Mouse (Mus musculus) forebrain, embryonic 11.5 days (tissue): ENCODE measurements around the gene Ddx27. TPM values are rescaled to one million over a fixed set of nuclear protein-coding genes. Genes with fewer than 3 reads are reported as not detected.

Experiments used
- ATAC-seq: fragments of 200-750 bp; cut with Nextera tagmentation; replicated peaks from 2 replicates; pipeline ENCODE4 v1.8.0; 2017; ENCODE audit warnings: moderate TSS enrichment; ENCODE audit not compliant: low FRiP score
- DNase-seq: peaks from one replicate; pipeline ENCODE4 v3.0.0-alpha.2; 2017; ENCODE audit warnings: low spot score
- H3K27ac ChIP-seq: fragments of 300-500 bp; sonication (generic); 2 replicates; pipeline ENCODE4 v1.5.1; 2014; ENCODE audit warnings: low read depth, low read length
- H3K27me3 ChIP-seq: fragments of 300-500 bp; sonication (generic); 2 replicates; pipeline ENCODE4 v1.6.1; 2014; ENCODE audit warnings: mild to moderate bottlenecking, low read length, mixed read lengths; ENCODE audit not compliant: control insufficient read depth, insufficient read depth
- H3K36me3 ChIP-seq: fragments of 300-500 bp; sonication (generic); 2 replicates; pipeline ENCODE4 v1.6.1; 2014; ENCODE audit warnings: mild to moderate bottlenecking, low read length, moderate library complexity, mixed read lengths; ENCODE audit not compliant: control insufficient read depth, insufficient read depth
- H3K4me1 ChIP-seq: fragments of 300-500 bp; sonication (generic); replicated peaks from 2 replicates; pipeline ENCODE4 v1.6.1; 2014; ENCODE audit warnings: low read length, mixed read lengths; ENCODE audit not compliant: control insufficient read depth, insufficient read depth
- H3K4me2 ChIP-seq: fragments of 300-500 bp; sonication (generic); 2 replicates; pipeline ENCODE4 v1.6.1; 2014; ENCODE audit warnings: low read depth, mild to moderate bottlenecking, low read length, moderate library complexity, mixed read lengths; ENCODE audit not compliant: severe bottlenecking
- H3K4me3 ChIP-seq: fragments of 300-500 bp; sonication (generic); 2 replicates; pipeline ENCODE4 v1.5.1; 2014; ENCODE audit warnings: low read depth, low read length
- H3K9ac ChIP-seq: fragments of 300-500 bp; sonication (generic); 2 replicates; pipeline ENCODE4 v1.6.1; 2014; ENCODE audit warnings: low read length
- H3K9me3 ChIP-seq: fragments of 300-500 bp; sonication (generic); 2 replicates; pipeline ENCODE4 v1.6.1; 2016; ENCODE audit warnings: low read length, mixed read lengths; ENCODE audit not compliant: control insufficient read depth
- WGBS: fragments of 180-500 bp; shearing (Covaris S2); extraction: QIAGEN DNeasy Blood & Tissue Kit; methylation state at CpG from one replicate; pipeline ENCODE4 v1.1.7; 2014; 5-methylcytosine and 5-hydroxymethylcytosine counted together
- polyA plus RNA-seq: library from polyadenylated mRNA; unstranded; fragments of >200 nt; fragmentation: Nextera tagmentation; extraction: Ambion mirVana; gene quantifications from 2 replicates; pipeline ENCODE4 v1.2.1, GENCODE M21; 2014

The Ddx27 gene
- polyA plus RNA-seq, 1 experiment from 2014 or later: 60.3 TPM

DNA sequence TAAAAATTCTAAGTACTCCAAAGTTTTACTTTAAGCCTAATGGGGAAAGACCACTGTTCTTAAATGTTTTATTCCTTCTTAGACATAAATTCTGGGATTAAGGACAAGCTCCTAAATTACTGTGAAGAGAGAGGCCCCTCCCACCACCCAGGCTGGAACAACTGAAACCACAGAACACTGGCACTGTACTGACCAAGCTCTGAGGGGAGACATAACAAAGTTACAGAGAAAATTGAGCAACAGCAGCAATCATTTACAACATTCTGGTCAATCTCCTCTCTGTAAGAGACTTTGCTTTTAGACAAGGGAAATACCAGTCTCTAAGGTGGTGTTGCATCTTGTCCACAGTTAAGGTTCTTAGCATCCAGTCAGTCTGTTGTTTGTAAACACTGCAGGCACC, 23.0 kb upstream of the Ddx27 start:
- H3K4me2 ChIP-seq: no peak overlapping the region
- H3K36me3 ChIP-seq: no peaks in the 10 kb centered on the region
- no peaks in the 10 kb centered on the region for H3K27me3 ChIP-seq
- ATAC-seq: no peak
- no peaks in the 10 kb centered on the region; the same call in 1 of the 2 replicates for H3K4me1 ChIP-seq
- H3K4me3 ChIP-seq: no peak overlapping the region
- no peak overlapping the region for H3K9ac ChIP-seq
- no peak overlapping the region for H3K27ac ChIP-seq
- DNase-seq: no peak
- H3K9me3 ChIP-seq: no peaks in the 10 kb centered on the region

- H3K27ac ChIP-seq: peak overlapping the region; percentile 92
- no peaks in the 10 kb centered on the region for H3K36me3 ChIP-seq
- peak overlapping the region; percentile 98 for H3K4me3 ChIP-seq
- H3K9me3 ChIP-seq: no peaks in the 10 kb centered on the region
- peak; percentile 54 for DNase-seq
- peak overlapping the region; percentile 70 for H3K4me2 ChIP-seq
- ATAC-seq: peak; percentile 8
- no peaks in the 10 kb centered on the region for H3K27me3 ChIP-seq
- WGBS: 7% methylated on average over 28 of the region's 28 CpGs
- H3K4me1 ChIP-seq: no peaks in the 10 kb centered on the region; the same call in 1 of the 2 replicates
- H3K9ac ChIP-seq: peak overlapping the region; percentile 96
Observed at GRCm38 (mm10) chr2:166995021-166995795, 19.8 kb upstream of the Ddx27 start.

- Histone ChIP-seq H3K36me3 (no peaks in the 10 kb centered on the region), H3K4me2 (peak within 1 kb of the TSS; percentile 70), H3K4me1 (no peaks in the 10 kb centered on the region; the same call in 1 of the 2 replicates), H3K27me3 (no peaks in the 10 kb centered on the region), H3K9ac (peak within 1 kb of the TSS; percentile 96), H3K27ac (peak within 1 kb of the TSS; percentile 92), H3K9me3 (no peaks in the 10 kb centered on the region), H3K4me3 (peak within 1 kb of the TSS; percentile 98)
- DNase-seq (peak; percentile 99), ATAC-seq (peak; percentile 99)
- under 1% methylated on average over 78 of the region's 88 CpGs for WGBS
Observed at GRCm38 (mm10) chr2:166995796-166996532, 19.0 kb upstream of the Ddx27 start, which contains the start of gene Stau1. Gene Stau1 (minus strand): TSS chr2:166996299.

DNA sequence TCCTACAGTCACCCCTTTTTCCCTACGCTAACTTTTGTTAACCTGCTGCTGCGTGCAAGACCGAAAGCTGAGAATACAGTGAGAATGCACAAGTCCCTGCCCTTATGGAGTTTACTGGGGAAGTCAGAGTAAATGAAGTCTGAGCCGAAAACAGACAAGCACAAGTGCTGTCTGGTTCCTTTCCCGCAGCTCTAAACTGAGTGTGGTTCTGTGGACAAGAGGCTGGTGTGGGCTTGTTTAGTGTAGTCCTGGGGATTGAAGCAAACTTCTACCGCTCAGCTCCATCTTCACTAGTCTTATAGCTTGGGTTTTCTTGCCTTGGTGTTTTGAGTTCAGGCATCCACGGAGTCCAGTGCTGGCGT, 18.5 kb upstream of the Ddx27 start:
- Histone ChIP-seq H3K27me3 (no peaks in the 10 kb centered on the region), H3K4me3 (peak overlapping the region; percentile 98), H3K27ac (peak overlapping the region; percentile 28; the same call in 1 of the 2 replicates), H3K4me1 (no peaks in the 10 kb centered on the region; the same call in 1 of the 2 replicates), H3K9me3 (no peaks in the 10 kb centered on the region), H3K9ac (peak overlapping the region; percentile 68), H3K4me2 (peak overlapping the region; percentile 47), H3K36me3 (no peaks in the 10 kb centered on the region)
- ATAC-seq (peak; percentile 21), DNase-seq (no peak)
- WGBS: 46% methylated on average over 8 of the region's 8 CpGs

GRCm38 (mm10) chr2:167001486-167001885, 13.5 kb upstream of the Ddx27 start:
- no peak overlapping the region for H3K4me2 ChIP-seq
- DNase-seq (no peak), ATAC-seq (no peak)
- H3K4me3 ChIP-seq: no peak overlapping the region
- no peaks in the 10 kb centered on the region for H3K9me3 ChIP-seq
- H3K9ac ChIP-seq: no peak overlapping the region
- no peaks in the 10 kb centered on the region for H3K36me3 ChIP-seq
- no peaks in the 10 kb centered on the region for H3K27me3 ChIP-seq
- 79% methylated on average over 9 of the region's 9 CpGs for WGBS
- no peaks in the 10 kb centered on the region for H3K4me1 ChIP-seq
- no peak overlapping the region for H3K27ac ChIP-seq

GRCm38 (mm10) chr2:167004099-167004854, 10.7 kb upstream of the Ddx27 start:
- H3K4me2 ChIP-seq: no peak overlapping the region
- DNase-seq (peak; percentile 67), ATAC-seq (no peak)
- H3K36me3 ChIP-seq: no peaks in the 10 kb centered on the region
- WGBS: 49% methylated on average over 8 of the region's 8 CpGs
- no peaks in the 10 kb centered on the region for H3K4me1 ChIP-seq
- no peak overlapping the region for H3K4me3 ChIP-seq
- no peak overlapping the region for H3K9ac ChIP-seq
- no peaks in the 10 kb centered on the region for H3K9me3 ChIP-seq
- H3K27ac ChIP-seq: no peak overlapping the region
- no peaks in the 10 kb centered on the region for H3K27me3 ChIP-seq

DNA sequence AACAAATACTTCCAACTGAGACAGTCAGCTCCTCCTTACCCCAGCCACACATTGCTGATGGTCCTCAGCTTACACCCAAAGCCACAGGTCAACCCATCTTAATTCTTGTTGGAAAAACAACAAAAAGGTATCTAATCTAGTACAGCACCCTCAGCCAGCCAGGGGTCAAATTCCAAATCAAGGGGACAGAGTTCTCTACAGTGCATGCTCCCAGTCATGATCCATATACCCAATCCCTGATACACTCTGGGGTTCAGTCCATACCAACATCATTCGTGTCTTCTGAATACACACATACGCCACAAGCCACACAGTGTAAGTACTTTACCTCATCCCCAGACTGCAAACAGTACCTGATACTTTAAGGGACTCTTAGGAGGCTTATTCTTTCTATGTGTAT, 8.6 kb upstream of the Ddx27 start:
- Histone ChIP-seq H3K4me1 (no peaks in the 10 kb centered on the region), H3K27ac (no peak overlapping the region), H3K9ac (no peak overlapping the region), H3K27me3 (no peaks in the 10 kb centered on the region), H3K9me3 (no peaks in the 10 kb centered on the region), H3K4me2 (no peak overlapping the region), H3K36me3 (no peaks in the 10 kb centered on the region), H3K4me3 (no peak overlapping the region)
- 90% methylated on average over 2 of the region's 2 CpGs for WGBS
- ATAC-seq (no peak), DNase-seq (no peak)

GRCm38 (mm10) chr2:167007001-167007491, 7.9 kb upstream of the Ddx27 start:
- ATAC-seq (no peak), DNase-seq (no peak)
- 75% methylated on average over 13 of the region's 13 CpGs for WGBS
- Histone ChIP-seq H3K4me3 (no peak overlapping the region), H3K9ac (no peak overlapping the region), H3K4me1 (no peaks in the 10 kb centered on the region), H3K4me2 (no peak overlapping the region), H3K36me3 (no peaks in the 10 kb centered on the region), H3K27ac (no peak overlapping the region), H3K27me3 (no peaks in the 10 kb centered on the region), H3K9me3 (no peaks in the 10 kb centered on the region)
